Mouse (Mus musculus): ENCODE measurements around the gene Cabp4.

Gene Cabp4

GRCm38 (mm10) chr19:4143759-4144268, at the start of gene Cabp4:
Cabp4 (minus strand) TSS chr19:4144033.
- no peak for DNase-seq (ENCODE audit: low read depth)

GRCm38 (mm10) chr19:4193129-4193528, 49.3 kb upstream of the Cabp4 start:
- no peak for DNase-seq (ENCODE audit: low read depth)

GRCm38 (mm10) chr19:4192251-4192985, 48.6 kb upstream of the Cabp4 start:
- no peak for DNase-seq (ENCODE audit: low read depth)

GRCm38 (mm10) chr19:4191528-4192250, 47.9 kb upstream of the Cabp4 start, which contains the start of gene Ppp1ca:
Ppp1ca (plus strand) TSS chr19:4192065.
- DNase-seq (ENCODE audit: low read depth): peak; percentile 93

- DNase-seq (ENCODE audit: low read depth): peak; percentile 76
Measured at GRCm38 (mm10) chr19:4190831-4191334, 47.0 kb upstream of the Cabp4 start, which contains the start of gene Tbc1d10c. Tbc1d10c (minus strand) TSS chr19:4191284.

- DNase-seq (ENCODE audit: low read depth): no peak
Measured at GRCm38 (mm10) chr19:4189051-4189620, 45.3 kb upstream of the Cabp4 start.

GRCm38 (mm10) chr19:4187303-4187702, 43.5 kb upstream of the Cabp4 start:
- no peak for DNase-seq (ENCODE audit: low read depth)

GRCm38 (mm10) chr19:4184976-4185975, 41.4 kb upstream of the Cabp4 start:
- DNase-seq (ENCODE audit: low read depth): peak; percentile 93

- DNase-seq (ENCODE audit: low read depth): no peak
Measured at GRCm38 (mm10) chr19:4183689-4184088, 39.9 kb upstream of the Cabp4 start.

- DNase-seq (ENCODE audit: low read depth): peak; percentile 34
Measured at GRCm38 (mm10) chr19:4181892-4182291, 38.1 kb upstream of the Cabp4 start.

GRCm38 (mm10) chr19:4180411-4180810, 36.6 kb upstream of the Cabp4 start:
- peak; percentile 62 for DNase-seq (ENCODE audit: low read depth)

- no peak for DNase-seq (ENCODE audit: low read depth)
Measured at GRCm38 (mm10) chr19:4175368-4175947, 31.6 kb upstream of the Cabp4 start, which contains the start of gene Carns1. Carns1 (minus strand) TSS chr19:4175479.

- DNase-seq (ENCODE audit: low read depth): no peak
Measured at GRCm38 (mm10) chr19:4172925-4173324, 29.1 kb upstream of the Cabp4 start.

GRCm38 (mm10) chr19:4171393-4172290, 27.8 kb upstream of the Cabp4 start:
- peak; percentile 32 for DNase-seq (ENCODE audit: low read depth)

GRCm38 (mm10) chr19:4170723-4171392, 27.0 kb upstream of the Cabp4 start:
- no peak for DNase-seq (ENCODE audit: low read depth)

- DNase-seq (ENCODE audit: low read depth): no peak
Measured at GRCm38 (mm10) chr19:4169810-4170209, 26.0 kb upstream of the Cabp4 start.

- peak; percentile 98 for DNase-seq (ENCODE audit: low read depth)
Measured at GRCm38 (mm10) chr19:4169378-4169784, 25.5 kb upstream of the Cabp4 start.

GRCm38 (mm10) chr19:4166678-4167476, 23.0 kb upstream of the Cabp4 start:
- DNase-seq (ENCODE audit: low read depth): no peak
